Mouse (Mus musculus): ENCODE results near the gene Snx9. TPM values are rescaled to one million over a fixed set of nuclear protein-coding genes. Genes with fewer than 3 reads are reported as not detected.

Snx9 gene
- total RNA-seq, 2 experiments from 2014 or later = 9.8 to 13.3 TPM

DNA sequence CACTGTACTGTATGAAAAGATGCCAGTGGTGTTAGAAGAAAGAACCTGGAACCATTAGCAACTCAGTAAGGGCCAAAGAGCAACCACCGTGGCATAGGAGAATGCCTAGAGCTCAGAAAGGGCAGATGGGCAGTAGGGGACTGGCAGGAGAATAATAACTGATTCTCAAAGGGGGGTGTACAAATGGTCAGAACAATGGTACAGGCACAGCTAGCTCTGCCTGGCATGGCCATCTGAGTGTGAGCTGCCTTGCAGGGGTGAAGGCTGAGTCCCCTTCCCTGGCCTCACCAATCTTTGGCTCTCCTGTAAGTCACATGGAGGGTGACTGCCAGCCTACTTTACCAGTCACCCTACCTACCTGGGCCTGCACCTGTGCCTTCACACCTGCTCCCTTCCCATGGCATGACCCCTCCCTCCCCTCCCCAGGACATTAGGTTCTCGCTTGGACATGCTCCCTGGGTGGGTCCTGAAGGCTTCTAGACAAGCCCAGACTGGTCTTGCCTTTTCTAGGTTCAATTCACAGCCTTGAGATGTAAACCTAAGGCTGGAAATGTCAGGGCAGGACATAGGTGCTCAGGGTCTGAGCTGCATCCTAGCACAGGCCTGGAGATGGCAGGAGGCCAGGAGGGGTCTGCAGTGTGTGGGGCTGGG lies 115.3 kb downstream of the Snx9 start:
- ATAC-seq (replicated peaks; ENCODE audit: low FRiP score, poor library complexity, severe bottlenecking) = no peak

DNA sequence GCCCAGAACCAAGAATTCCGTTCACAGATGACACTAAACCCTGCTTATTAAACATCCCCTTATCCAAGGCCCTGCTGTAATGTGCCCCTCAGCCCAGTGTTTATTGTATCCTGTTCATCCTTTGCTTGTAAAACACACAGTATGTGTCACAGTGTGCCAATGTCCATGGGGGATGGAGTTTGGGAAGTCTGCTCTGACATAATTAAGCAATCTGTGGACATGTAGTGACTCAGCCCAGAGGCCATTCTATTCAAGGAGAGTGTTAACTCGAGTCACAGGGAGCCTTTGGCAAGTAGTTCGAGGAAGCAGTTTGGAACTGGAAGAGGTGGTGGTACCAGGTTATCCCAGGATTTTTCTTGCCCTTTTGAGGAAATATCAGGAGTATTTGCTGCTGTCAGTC lies 116.0 kb downstream of the Snx9 start:
- ATAC-seq (replicated peaks; ENCODE audit: low FRiP score, poor library complexity, severe bottlenecking) = no peak

DNA sequence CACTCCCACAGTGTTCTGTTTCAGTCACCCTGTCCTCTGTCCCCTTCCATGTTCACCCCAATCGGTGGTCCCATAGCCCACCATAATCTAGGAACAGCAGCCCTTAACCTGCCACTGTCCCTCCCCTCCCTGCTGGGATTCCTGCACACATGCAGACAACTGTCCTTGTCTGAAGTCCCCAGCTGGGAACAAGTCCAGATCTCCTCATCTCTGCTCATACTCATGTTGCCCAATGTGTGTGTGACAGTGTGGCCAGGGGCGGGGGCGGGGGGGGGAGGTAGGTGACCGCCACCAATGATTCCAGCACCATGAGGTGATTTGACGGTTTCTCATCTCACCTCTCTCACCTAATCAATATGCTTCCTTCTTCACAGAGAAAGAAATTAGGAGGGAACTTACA lies 117.1 kb downstream of the Snx9 start:
- no peak for ATAC-seq (replicated peaks; ENCODE audit: low FRiP score, poor library complexity, severe bottlenecking)

DNA sequence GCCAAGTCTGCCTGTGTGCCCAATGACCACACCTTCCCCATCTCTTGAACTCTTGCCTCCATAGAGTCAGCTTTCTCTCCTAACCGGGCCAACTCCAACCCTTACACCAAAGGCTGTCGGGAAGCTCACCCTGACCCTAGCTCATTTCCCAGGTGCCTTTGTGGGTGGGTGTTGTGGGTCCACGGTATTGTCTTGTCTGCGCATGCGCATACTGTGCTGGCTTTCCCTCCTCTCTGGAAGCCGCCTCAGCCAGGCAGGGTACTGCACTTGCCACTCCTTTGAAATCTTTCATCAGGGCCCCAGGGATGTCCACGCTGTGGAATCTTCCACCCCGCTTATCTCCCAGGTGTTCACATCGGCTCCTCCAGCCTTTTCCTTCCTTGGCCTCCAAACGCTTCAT lies 117.5 kb downstream of the Snx9 start:
- no peak for ATAC-seq (replicated peaks; ENCODE audit: low FRiP score, poor library complexity, severe bottlenecking)

DNA sequence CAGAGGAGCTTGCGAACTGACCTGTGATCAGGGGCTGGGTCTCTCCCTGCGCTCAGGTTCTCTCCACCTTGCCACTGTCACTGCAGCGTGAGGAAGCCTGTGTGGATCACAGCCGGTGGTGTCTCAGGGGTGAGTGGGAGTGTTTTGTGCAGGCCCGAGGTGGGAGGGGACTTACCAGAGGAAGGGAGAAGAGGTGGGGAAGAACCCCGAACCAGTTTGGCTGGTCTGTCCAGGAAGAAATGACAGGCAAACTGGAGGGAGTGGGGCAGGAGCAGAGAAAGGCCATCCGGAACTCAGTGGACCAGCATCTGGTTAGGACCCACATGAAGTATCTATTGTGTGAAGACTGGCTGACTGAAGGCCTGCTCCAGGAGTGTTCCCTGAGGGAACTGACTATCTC lies 118.0 kb downstream of the Snx9 start:
- no peak for ATAC-seq (replicated peaks; ENCODE audit: low FRiP score, poor library complexity, severe bottlenecking)

DNA sequence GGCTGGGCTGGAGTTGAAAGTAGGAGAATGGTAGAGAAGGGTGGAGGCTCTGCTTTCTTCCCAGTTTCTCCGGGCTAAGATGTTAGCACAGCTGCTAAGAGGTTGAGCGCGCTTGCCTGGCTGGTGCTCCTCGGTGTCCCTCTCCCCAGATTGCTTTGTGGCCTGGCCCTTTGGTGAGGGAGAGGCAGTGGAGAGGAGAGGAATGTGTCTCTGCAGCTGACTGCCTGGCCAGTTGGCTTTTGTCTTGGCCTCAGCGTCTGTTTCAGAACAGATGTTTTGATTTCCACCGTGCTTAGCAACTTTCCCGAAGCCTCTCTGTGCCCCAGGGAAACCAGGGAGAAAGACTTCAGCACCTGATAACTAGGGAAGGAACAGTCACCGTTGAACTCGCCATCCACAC lies 118.7 kb downstream of the Snx9 start:
- ATAC-seq (replicated peaks; ENCODE audit: low FRiP score, poor library complexity, severe bottlenecking) = no peak

DNA sequence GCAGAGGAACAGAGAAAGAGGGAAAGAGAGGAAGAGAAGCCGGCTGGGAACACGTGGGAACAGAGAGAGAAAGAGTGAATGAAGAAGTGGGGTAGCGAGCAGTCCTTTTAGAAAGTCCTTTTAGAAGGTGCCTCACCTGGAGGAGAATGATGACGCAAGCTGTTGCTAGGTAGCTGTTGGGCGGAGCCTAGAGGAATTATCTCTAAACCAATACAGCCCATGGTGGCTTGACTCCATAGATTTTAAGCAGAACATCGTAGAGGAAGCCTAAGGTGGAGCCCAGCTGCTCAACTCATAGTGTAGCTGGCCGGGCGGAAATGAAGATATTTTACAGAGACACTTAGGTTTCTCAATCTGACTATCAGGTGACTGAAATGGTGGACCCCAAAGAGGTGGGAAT lies 122.6 kb downstream of the Snx9 start:
- no peak for ATAC-seq (replicated peaks; ENCODE audit: low FRiP score, poor library complexity, severe bottlenecking)

DNA sequence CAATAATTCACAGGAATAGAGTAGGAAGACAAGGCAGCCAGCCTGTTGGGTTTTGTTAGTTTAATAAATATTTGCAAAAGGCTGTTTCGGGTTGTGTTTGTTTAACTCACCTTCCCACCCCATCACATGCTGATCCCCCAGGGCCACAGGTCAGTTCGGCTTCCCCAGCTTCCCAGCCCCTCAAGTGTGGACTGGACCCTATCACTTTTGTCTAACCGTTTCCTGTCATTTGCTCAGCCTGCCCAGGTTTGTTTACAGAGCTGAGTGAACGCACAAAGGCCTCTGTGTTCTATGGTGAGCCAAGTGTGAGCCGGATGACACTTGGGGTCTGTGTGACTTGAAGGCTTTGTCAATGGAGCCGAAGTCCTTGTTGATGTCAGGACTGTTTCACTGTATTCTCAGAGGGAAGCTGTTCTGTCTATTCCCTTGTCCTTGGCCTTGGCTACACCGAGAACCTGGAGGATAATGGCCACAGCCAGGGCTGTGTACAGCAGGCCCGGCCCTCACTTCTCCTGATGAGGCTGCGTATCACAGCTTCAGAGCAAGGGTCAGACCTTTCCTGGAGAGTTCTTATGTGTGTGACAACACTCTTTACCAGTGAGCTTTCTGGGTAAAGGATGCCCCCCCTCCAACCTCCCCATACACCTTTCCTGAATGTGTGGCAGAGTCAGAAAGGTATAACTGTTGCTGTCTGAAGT lies 124.1 kb downstream of the Snx9 start:
- ATAC-seq (replicated peaks; ENCODE audit: low FRiP score, poor library complexity, severe bottlenecking) = no peak

DNA sequence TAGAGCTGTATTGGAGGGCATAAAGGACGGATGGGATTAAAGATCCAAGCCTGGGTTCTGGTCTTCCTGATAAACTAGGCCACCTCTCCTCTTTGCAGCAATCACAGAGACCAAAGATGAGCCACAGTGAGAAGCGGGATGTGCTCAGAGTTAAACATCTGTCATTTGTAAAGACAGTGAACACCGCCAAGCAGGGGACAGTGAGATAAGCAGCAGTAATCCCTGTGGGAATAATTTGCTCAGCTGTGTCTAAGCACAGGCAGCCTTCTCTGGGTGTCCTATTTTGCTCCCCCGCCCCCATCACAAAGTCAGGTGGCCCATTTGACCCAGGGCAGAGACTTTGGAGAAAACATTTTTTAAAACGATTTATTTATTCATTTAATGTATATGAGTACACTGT lies 125.6 kb downstream of the Snx9 start:
- no peak for ATAC-seq (replicated peaks; ENCODE audit: low FRiP score, poor library complexity, severe bottlenecking)

DNA sequence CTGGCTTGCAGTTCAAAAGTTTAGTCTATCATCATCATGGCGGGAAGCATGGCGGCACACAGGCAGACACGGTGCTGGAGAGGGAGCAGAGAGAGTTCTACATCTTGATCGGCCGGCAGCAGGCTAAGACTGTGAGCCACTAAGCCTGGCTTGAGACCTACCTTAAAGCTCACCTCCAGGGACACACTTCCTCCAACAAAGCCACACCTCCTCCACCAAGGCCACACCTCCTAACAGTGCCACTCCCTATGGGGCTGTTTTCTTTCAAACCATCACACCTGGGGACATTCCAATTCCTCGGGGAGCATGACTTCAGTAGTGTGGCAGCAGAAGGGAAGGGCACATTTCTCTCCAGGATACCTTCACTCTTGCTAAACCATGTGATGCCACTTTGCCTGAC lies 127.4 kb downstream of the Snx9 start:
- no peak for ATAC-seq (replicated peaks; ENCODE audit: low FRiP score, poor library complexity, severe bottlenecking)

DNA sequence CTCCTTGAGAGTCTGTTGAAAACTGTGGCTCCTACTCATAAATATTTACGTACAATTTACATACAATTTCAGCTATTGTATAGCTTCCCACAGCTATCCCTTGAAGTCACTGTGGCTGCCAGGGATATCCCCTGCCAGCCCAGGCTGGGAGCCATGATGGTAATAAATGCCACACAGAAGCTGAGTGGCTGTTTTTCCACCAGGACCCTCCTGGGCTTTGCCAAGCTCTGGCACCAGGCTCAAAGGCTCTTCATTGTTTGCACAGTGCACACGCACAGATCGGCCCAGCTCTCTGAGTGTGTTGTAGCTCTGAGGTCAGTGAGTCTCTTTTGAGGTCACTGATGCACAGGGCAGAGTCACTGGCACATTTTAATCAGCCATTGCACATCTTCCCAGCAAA lies 128.1 kb downstream of the Snx9 start:
- ATAC-seq (replicated peaks; ENCODE audit: low FRiP score, poor library complexity, severe bottlenecking) = no peak

DNA sequence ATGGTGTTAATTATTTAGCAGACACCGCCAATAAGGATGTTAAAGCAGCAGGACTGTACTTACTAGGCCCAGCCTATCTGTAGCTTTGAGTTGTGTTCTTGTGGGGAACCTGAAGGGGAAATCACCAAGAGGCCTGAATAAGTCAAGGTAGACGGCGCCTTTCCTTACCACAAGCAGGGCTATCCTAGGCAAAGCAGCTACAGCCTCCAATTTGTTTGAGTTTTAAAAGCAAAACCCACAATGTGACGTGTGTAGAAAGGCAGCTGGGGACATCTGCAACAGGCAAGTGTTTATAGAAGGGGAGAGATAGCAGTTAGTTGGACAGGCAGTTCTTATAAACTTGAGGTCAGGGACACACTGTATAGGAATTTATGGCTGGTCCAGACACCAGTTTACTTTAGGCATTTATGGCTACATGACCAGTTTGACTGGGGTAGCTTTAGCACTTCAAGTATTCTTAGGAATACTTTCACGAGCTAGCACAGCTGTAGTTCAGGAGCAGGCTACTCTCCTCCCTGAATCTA lies 129.2 kb downstream of the Snx9 start:
- no peak for ATAC-seq (replicated peaks; ENCODE audit: low FRiP score, poor library complexity, severe bottlenecking)

DNA sequence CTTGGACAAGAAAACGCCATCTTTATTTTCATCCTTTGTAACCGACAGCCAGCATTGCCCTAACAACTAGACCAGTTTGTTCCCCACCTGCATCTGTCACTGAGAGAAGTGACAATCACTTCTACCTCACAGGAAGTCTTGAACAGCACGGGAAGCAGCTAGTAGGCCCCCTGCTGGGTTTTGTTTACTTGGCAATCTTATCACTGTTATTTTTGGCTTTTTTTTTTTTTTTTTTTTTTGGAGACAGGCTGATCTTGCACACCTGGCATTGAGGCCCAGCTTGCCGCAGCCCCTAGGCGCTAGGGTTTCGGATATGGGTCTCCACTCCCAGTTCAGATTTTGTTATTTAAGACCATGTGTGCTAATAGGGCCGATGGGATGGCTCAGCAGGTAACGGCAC lies 132.4 kb downstream of the Snx9 start:
- no peak for ATAC-seq (replicated peaks; ENCODE audit: low FRiP score, poor library complexity, severe bottlenecking)

DNA sequence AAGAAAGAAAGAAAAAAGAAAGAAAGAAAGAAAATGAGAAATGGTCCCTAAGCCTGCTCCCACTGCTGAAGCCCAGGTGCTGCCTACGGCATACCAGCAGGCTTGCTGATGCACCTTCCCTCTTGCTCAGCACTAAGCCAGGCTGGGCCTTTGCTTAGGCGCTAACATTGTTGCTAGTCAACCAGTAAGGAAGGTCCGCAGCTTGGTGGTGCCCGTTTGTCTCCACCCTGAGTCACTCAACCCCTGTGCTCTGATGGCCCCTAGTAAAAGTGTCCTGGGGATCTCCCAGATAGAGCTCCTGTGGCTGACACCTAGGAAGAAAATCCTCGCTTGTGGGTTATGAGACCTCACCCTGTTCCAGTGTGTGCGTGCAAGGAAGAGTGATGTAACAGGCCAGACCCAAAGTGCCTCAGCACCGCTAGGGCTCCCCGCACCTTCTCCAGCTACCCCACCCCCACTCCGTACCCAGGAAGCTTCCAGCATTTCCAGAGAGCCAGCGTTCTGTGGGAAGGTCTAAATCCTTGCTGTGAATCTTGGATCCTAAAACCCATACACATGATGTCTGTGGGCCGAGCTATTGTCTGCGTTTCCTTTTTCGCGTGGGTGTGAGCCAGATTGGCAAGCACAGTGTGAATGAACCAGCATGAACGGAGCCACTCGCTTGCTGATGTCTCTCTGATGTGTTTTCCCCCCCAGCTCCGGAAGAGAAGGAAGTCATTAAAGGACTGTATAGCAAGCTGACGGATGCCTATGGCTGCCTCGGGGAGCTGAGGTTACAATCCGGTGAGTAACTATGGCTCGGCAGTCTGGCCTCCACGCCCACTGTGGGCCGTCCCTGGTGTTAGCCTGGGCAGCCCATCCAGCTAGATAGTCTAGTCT lies 134.2 kb downstream of the Snx9 start:
- ATAC-seq (replicated peaks; ENCODE audit: low FRiP score, poor library complexity, severe bottlenecking) = no peak

DNA sequence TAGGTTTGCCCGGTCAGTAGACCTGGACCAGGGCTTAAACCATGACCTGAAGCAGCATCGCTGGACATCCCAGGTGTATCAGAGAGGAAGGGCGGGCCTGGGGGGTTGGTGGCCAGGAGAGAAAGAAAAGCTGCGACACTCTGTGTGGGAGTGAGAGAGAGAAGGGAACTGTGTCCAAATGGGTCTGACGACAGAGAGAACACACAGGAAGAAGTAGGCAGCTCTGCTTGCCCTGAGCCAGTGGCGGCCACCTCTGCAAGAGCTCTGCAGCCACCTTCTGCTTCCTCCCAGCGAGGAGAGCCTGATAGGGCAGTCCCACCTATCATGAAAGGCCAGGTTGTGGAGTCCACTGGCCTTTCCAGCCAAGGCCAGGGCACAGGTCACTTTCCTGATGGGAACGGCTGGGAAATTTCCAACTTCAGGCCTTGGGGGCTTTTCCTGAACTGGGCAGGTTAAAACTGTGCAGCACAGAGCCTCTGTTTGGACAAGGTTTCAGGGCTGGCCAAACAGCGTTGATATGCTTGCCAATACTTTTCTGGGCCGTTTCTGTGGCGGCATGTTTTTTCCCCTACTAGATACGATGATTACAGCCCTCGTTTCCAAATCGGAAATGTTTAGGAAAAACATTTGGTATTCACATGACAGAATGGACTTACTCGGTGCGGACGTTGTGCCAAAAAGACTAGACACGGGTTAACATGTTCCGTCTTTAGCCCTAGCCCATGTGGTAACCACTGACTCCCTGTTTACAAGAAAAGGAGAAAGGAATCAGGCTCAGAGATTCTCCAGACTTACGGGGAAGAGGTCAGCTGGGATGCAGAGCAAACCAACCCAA lies 135.3 kb downstream of the Snx9 start:
- no peak for ATAC-seq (replicated peaks; ENCODE audit: low FRiP score, poor library complexity, severe bottlenecking)

DNA sequence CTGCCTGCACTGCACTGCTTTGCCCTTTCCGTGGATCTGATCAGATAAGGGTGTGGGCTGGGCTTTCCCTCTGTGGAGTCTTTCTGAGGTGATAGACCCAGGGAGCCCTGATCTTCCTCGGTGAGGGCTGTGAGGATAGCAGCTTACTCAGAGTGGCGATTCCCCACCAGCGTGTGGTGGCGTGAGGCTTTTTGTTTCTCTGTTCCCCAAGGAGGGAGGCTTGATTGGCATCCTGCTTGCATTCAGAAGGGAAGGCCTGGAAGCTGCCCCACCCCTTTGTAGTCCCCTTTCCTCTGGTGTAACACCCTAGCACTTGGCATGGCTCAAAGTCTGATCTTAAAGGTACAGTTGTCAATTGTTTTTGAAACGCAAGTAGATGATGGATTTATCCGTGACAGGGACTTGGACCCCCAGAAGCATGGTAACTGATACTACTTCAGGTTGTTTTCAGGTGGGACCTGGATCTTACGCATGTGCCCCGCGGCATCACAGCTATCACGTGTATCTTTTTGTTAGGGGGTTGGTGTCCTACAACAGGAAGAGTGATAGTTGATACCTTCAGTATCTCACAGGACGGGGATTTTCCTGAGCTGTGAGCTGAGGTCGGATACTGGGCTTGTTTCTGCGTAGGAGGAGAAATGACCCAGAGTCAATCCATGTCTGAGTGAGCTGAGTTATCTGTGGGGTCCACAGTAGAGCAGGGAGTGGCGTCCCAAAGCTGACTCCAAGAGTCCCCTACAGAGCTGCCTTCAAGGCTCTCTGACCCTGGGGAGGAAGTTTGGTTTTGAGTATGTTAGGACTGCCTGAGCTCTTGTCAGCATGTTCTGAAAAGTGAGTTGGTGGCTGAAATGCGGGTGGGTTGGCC lies 136.2 kb downstream of the Snx9 start:
- no peak for ATAC-seq (replicated peaks; ENCODE audit: low FRiP score, poor library complexity, severe bottlenecking)

DNA sequence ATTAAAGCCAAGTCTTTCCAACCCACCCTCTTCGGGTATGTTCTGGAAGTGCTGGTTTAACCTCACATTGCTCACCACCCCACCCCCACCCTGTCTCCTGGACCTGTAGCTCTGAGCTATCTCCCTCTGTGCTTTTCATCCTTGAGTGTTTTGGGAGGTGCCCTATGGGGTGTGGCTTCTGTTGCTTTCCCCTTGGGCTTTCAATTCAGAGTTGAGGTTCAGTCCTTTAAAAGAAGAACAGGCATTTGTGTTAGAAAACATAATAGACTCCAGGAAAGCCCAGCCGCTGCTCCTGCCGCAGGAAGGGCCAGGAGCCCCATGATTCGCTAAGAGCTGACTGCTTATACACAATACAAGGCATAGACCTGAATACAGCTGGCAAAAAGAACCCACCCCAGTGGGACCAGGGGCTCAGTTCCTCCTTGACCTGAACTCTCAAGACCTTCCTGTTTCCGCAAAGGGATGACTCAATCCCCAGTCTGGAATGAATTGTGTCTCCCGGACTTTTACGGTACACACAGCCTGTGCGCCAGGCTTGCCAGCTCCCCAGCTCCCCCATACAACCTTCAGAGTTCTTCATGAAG lies 136.9 kb downstream of the Snx9 start:
- ATAC-seq (replicated peaks; ENCODE audit: low FRiP score, poor library complexity, severe bottlenecking) = no peak

DNA sequence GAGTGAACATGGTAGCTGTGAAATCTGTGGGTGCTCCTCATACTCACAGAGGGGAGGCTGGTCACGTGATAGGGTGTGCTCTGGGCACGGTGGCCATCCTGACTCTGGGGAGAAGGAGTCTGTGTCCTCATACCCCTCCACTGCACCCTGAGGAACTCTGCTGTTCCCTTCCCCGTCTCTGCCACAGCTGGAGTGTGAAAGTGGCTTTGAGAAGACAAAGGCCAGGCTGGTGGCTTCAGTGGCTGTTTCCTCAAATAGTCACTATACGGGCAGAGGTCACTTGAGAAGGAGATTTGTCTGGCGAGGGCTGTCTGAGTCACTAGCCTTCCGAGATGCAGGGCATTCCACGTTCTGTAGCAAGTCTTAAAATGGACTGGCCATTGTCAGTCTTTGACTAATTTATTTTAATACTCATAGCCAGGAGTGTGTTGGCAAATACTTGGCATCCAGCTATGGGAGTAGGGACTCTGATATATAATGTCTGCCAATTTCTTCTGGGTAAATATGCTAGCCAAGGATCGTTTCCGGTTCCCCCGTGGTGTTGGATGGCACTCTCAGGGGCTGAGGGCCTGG lies 137.5 kb downstream of the Snx9 start:
- no peak for ATAC-seq (replicated peaks; ENCODE audit: low FRiP score, poor library complexity, severe bottlenecking)
